Mouse (Mus musculus) heart, postnatal 0 days (tissue): ENCODE data around the gene Casq2.

Experiments
- CTCF ChIP-seq: IDR thresholded peaks from 2 replicates; pipeline ENCODE4 v1.5.1; 2016; ENCODE audit warnings: antibody characterized with exemption, control low read depth, low read depth
- EP300 ChIP-seq: IDR thresholded peaks from 2 replicates; pipeline ENCODE4 v1.6.1; 2016; ENCODE audit warnings: antibody characterized with exemption, low read depth

DNA sequence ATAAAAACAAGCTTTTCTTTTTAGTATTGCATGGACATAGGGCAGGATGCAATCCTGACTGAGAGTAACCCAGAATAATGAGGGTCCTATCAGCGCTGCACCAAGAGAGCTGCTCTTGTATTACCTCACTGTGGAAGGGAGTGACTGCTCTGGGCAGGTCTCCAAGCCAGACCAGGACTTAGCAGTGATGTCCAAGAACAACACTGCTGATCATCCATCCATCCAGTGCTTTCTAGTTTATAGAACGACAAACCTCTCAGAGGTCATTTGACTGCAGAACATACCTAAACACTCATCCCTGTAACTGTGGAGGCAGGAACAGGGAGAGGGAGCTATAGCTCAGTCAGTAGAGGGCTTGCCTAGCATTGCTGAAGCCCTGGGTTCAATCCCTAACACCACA is 106.4 kb downstream of the Casq2 start:
- TF ChIP-seq CTCF (no peak), EP300 (no peak)
